Mouse (Mus musculus) intestine, postnatal 0 days (tissue): ENCODE results near the gene Plod1. TPM values are rescaled to one million over a fixed set of nuclear protein-coding genes. Genes with fewer than 3 reads are reported as not detected.
A peak's percentile ranks its signal among the peaks of the same experiment; 100 is the strongest.

Experiments
- ATAC-seq: fragments of 200-750 bp; cut with Nextera tagmentation; 2 replicates; pipeline ENCODE4 v1.8.0; 2017; ENCODE audit warnings: mild to moderate bottlenecking, moderate TSS enrichment, moderate library complexity
- H3K27ac ChIP-seq: fragments of 300-500 bp; sonication (generic); 2 replicates; pipeline ENCODE4 v1.5.1; 2014; ENCODE audit warnings: mild to moderate bottlenecking, low read depth, low read length, moderate library complexity
- H3K27me3 ChIP-seq: fragments of 300-500 bp; sonication (generic); replicated peaks from 2 replicates; pipeline ENCODE4 v1.6.1; 2014; ENCODE audit warnings: low read length, mixed read lengths; ENCODE audit not compliant: control insufficient read depth, insufficient read depth
- H3K36me3 ChIP-seq: fragments of 300-500 bp; sonication (generic); 2 replicates; pipeline ENCODE4 v1.6.1; 2014; ENCODE audit warnings: mild to moderate bottlenecking, moderate library complexity; ENCODE audit not compliant: control insufficient read depth, insufficient read depth
- H3K4me1 ChIP-seq: fragments of 300-500 bp; sonication (generic); replicated peaks from 2 replicates; pipeline ENCODE4 v1.6.1; 2014; ENCODE audit warnings: antibody characterized with exemption, low read length, mixed read lengths; ENCODE audit not compliant: control insufficient read depth, insufficient read depth
- H3K4me2 ChIP-seq: fragments of 300-500 bp; sonication (generic); replicated peaks from 2 replicates; pipeline ENCODE4 v1.6.1; 2014; ENCODE audit warnings: low read depth, mild to moderate bottlenecking, moderate library complexity
- H3K4me3 ChIP-seq: fragments of 300-500 bp; sonication (generic); 2 replicates; pipeline ENCODE4 v1.5.1; 2014; ENCODE audit warnings: low read depth, low read length
- H3K9ac ChIP-seq: fragments of 300-500 bp; sonication (generic); 2 replicates; pipeline ENCODE4 v1.6.1; 2014; ENCODE audit warnings: mild to moderate bottlenecking, low read depth, low read length
- H3K9me3 ChIP-seq: fragments of 300-500 bp; sonication (generic); 2 replicates; pipeline ENCODE4 v1.6.1; 2016; ENCODE audit warnings: mixed run types; ENCODE audit not compliant: control insufficient read depth
- CTCF ChIP-seq: sonication (generic); IDR thresholded peaks from 2 replicates; pipeline ENCODE4 v1.5.1; 2016; ENCODE audit warnings: low read depth, mild to moderate bottlenecking, control low read depth, antibody characterized with exemption, moderate library complexity
- WGBS: fragments of 180-500 bp; shearing (Covaris S2); extraction: QIAGEN DNeasy Blood & Tissue Kit; methylation state at CpG from one replicate; pipeline ENCODE4 v1.1.7; 2014; 5-methylcytosine and 5-hydroxymethylcytosine counted together
- polyA plus RNA-seq: library from polyadenylated mRNA; unstranded; fragments of >200 nt; fragmentation: Nextera tagmentation; extraction: Ambion mirVana; gene quantifications from 2 replicates; pipeline ENCODE4 v1.2.1, GENCODE M21; 2015

The Plod1 gene
- polyA plus RNA-seq, 1 experiment from 2014 or later: 28.8 TPM

DNA sequence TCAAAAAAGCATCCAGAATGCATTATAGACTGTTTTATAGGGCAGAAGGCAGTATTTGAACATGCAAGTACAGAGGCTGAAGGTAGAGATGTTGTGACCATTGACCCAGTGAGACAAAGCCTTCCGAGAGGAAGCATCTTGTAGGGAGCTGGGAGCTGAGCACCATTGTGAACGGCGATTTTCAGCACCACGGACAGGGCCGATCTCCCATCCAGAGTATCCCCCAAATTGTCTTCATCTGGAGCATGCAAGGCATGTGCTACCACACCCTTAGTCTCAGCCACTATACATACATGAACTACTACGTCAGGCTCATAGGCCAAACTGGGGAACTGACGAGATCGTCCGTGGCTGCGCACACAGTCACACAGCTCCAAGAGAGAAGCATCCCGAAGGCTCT lies 20.6 kb upstream of the Plod1 start:
- Histone ChIP-seq H3K27ac (no peak overlapping the region), H3K27me3 (no peaks in the 10 kb centered on the region), H3K4me1 (no peaks in the 10 kb centered on the region), H3K9ac (no peak overlapping the region), H3K36me3 (no peaks in the 10 kb centered on the region), H3K4me2 (no peak overlapping the region), H3K4me3 (no peak overlapping the region), H3K9me3 (no peaks in the 10 kb centered on the region)
- WGBS: 44% methylated on average over 11 of the region's 11 CpGs
- TF ChIP-seq CTCF: no peak
- ATAC-seq: no peak

DNA sequence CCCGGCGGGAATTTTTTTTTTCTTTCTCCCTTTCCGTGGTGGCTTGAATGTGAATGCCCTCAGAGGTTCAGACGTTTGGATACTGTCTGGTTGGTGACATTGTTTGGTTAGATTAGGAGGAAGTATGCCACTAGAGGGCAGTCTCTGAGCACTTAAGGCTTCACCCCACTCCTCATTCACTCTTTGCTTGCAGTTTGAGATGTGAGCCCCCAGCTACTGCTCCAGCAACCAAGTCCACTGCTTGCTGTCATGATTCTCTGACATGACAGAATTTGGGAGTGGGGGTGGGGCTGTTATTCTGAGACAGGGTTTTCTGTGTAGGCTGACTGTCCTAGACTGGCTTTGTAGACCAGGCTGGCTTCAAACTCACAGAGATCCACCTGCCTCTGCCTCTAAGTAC lies 17.0 kb upstream of the Plod1 start:
- no peak overlapping the region for H3K27ac ChIP-seq
- H3K4me2 ChIP-seq: no peak overlapping the region
- H3K27me3 ChIP-seq: no peaks in the 10 kb centered on the region
- H3K4me1 ChIP-seq: no peaks in the 10 kb centered on the region
- peak; percentile 77 for TF ChIP-seq CTCF
- ATAC-seq: no peak
- H3K36me3 ChIP-seq: no peaks in the 10 kb centered on the region; the same call in 1 of the 2 replicates
- H3K9ac ChIP-seq: no peak overlapping the region
- 9% methylated on average over 4 of the region's 4 CpGs for WGBS
- H3K9me3 ChIP-seq: no peaks in the 10 kb centered on the region
- H3K4me3 ChIP-seq: no peak overlapping the region

DNA sequence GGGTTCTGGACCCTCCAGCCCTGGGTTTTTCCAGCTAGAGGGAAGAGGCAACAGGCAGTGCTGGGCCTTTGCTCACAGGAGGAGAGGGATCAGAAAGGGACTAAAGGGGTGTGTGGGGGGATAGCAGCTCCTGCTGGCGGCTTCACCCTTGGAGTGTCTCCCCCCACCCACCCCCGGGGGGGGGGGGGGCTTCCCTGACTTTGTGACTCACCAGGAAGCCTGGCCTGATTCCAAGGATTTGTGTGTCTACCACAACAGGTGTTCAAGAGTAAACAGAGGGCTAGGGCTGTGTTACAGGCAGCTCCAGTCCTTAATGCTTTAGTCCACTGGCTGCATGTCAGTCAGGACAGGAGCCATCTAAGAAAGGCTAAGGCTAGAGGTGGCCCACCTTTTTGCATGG lies 10.9 kb upstream of the Plod1 start:
- no peak for ATAC-seq
- no peak overlapping the region for H3K4me2 ChIP-seq
- H3K27ac ChIP-seq: no peak overlapping the region
- H3K9me3 ChIP-seq: no peaks in the 10 kb centered on the region
- no peaks in the 10 kb centered on the region; the same call in 1 of the 2 replicates for H3K4me1 ChIP-seq
- no peak overlapping the region for H3K4me3 ChIP-seq
- no peak for TF ChIP-seq CTCF
- 39% methylated on average over 2 of the region's 2 CpGs for WGBS
- peaks cover 40% of the 10 kb centered on the region for H3K36me3 ChIP-seq
- no peak overlapping the region for H3K9ac ChIP-seq
- no peaks in the 10 kb centered on the region for H3K27me3 ChIP-seq

DNA sequence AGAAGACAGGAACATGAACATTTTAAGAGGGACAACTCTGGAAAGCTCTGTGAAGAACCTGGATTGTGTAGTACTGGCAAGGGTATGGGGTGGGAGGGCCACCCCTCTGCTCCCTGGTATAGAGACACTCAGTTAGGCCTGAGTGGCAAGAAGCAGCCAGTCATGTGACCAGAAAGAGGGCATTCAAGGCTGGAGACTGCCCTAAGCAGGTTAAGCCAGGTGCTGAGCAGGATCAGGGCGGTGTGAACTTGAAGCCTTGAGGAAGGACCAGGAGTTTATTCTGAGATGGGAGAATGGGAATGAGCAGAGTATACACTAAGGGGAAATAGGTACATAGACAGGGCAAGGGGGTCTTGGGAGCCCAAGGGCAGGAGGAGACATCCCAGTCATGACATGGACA lies 6.4 kb upstream of the Plod1 start:
- H3K9ac ChIP-seq: no peak overlapping the region
- 70% methylated on average over 1 of the region's 1 CpGs for WGBS
- H3K4me3 ChIP-seq: no peak overlapping the region
- peaks cover 9% of the 10 kb centered on the region; the same call in 1 of the 2 replicates for H3K4me1 ChIP-seq
- no peaks in the 10 kb centered on the region for H3K27me3 ChIP-seq
- peak; percentile 22; the same call in 1 of the 2 replicates for ATAC-seq
- peaks cover 40% of the 10 kb centered on the region for H3K36me3 ChIP-seq
- H3K27ac ChIP-seq: no peak overlapping the region
- TF ChIP-seq CTCF: no peak
- H3K4me2 ChIP-seq: peak overlapping the region; percentile 91
- no peaks in the 10 kb centered on the region for H3K9me3 ChIP-seq

DNA sequence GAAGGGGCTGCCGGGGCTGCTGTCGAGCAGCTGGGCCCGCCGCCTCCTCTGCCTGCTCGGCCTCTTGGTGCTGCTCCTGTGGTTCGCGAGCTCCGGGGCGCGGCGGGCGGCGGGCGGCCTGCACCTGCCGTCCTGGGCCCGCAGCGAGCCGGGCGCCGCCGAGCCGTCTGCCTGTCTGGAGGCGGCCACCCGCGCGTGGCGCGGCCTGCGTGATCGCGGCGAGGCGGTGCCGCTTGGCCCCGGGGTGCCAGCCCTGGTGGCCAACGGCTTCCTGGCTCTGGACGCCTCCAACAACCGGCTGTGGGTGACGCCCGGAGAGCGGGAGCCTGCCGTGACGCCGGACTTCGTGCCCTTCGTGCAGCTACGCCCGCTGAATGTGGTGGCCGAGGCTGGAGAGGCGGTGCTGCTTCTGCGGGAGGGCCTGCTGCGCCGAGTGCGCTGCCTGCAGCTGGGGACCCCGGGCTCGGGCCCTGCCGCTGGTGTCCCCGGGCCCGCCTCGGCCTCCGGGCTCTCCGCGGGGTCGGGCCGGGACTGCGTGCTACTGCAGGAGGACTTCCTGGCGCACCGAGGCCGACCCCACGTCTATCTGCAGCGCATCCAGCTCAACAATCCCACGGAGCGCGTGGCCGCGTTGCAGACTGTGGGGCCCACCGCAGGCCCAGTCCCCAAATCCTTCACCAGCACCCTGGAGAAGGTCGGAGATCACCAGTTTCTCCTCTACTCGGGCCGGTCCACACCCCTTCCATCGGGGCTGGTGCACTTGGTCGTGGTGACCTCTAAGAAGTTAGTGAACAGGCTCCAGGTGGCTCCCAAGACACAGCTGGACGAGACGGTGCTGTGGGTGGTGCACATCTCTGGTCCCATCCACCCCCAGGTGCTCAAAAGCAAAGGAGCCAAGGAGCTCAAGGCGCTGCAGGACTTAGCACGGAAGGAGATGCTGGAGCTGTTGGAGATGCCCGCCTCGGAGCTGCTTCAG lies 4.8 kb upstream of the Plod1 start:
- peak overlapping the region; percentile 93 for H3K4me3 ChIP-seq
- peak overlapping the region; percentile 86 for H3K9ac ChIP-seq
- no peak for TF ChIP-seq CTCF
- H3K27me3 ChIP-seq: no peaks in the 10 kb centered on the region
- peak overlapping the region; percentile 94 for H3K27ac ChIP-seq
- peak overlapping the region; percentile 91 for H3K4me2 ChIP-seq
- no peaks in the 10 kb centered on the region for H3K9me3 ChIP-seq
- H3K36me3 ChIP-seq: peaks cover 24% of the 10 kb centered on the region
- peak; percentile 75 for ATAC-seq
- peaks cover 11% of the 10 kb centered on the region for H3K4me1 ChIP-seq
- WGBS: 4% methylated on average over 81 of the region's 88 CpGs

DNA sequence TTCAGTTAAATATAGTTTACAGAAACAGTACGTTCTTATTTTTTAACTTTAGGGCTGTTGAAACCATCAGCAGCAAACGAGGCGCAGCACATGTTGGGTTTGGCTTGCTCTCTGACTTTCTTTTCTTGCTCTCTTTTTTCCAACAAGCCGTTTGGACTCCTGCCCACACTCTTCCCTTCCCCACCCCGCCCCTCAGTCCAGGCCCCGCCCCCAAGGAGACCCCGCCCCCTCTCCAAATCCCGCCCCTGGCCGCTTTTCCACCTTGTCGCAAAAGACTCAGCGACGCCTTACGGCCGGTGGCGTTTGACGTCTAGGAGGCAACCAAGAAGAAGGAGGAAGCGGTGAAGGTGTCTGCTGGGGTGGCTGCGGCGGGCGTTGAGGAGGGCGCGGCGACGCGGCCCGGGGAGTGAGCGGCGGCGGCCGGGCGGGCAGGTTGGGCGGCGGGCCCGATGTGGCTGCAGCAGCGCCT lies 4.0 kb upstream of the Plod1 start, which contains the start of gene 2510039O18Rik:
Gene 2510039O18Rik, plus strand, starts transcription at position 320 of the 469 bp plus-strand sequence.
- peak; percentile 26 for TF ChIP-seq CTCF
- WGBS: under 1% methylated on average over 32 of the region's 35 CpGs

More for the DNA sequence above, 4.0 kb upstream of the Plod1 start, which contains the start of gene 2510039O18Rik:
- Histone ChIP-seq H3K27me3 (no peaks in the 10 kb centered on the region), H3K4me2 (peak within 1 kb of the TSS; percentile 91), H3K36me3 (peaks cover 18% of the 10 kb centered on the region), H3K4me3 (peak within 1 kb of the TSS; percentile 93), H3K27ac (peak within 1 kb of the TSS; percentile 94), H3K9me3 (no peaks in the 10 kb centered on the region), H3K4me1 (peaks cover 11% of the 10 kb centered on the region), H3K9ac (peak within 1 kb of the TSS; percentile 86)
- peak; percentile 69 for ATAC-seq
